Mouse (Mus musculus) heart, postnatal 0 days (tissue): ENCODE measurements around the gene Ephb6.

ENCODE experiments used
- CTCF ChIP-seq: IDR thresholded peaks from 2 replicates; pipeline ENCODE4 v1.5.1; 2016; ENCODE audit warnings: antibody characterized with exemption, control low read depth, low read depth
- EP300 ChIP-seq: IDR thresholded peaks from 2 replicates; pipeline ENCODE4 v1.6.1; 2016; ENCODE audit warnings: antibody characterized with exemption, low read depth

GRCm38 (mm10) chr6:41569078-41569477 is 36.2 kb upstream of the Ephb6 start:
- TF ChIP-seq CTCF = no peak
- no peak for TF ChIP-seq EP300
